Mouse (Mus musculus) megakaryocyte, adult 5-6 weeks (primary cell): ENCODE results near the gene Ppm1m. TPM values are rescaled to one million over a fixed set of nuclear protein-coding genes. Genes with fewer than 3 reads are reported as not detected.
"Not testable (repeated sequence)": the region's sequence is repeated elsewhere in the genome, so short reads cannot be mapped to it uniquely, and the experiment has no call there.

Source experiments
- ATAC-seq: 2 replicates; pipeline ENCODE4 v1.8.0; 2016; ENCODE audit warnings: mild to moderate bottlenecking, inconsistent platforms; ENCODE audit not compliant: poor library complexity, severe bottlenecking
- total RNA-seq, 2 experiments: library from RNA; stranded (forward) in 1 of 2; stranded (reverse) in 1 of 2; fragments of 153-499, 151-499 nt in 1 of 2; fragments of 221-1000, 200-1000 nt in 1 of 2; gene quantifications; 2 replicates each; pipeline versions ENCODE4 v1.2.3 to v1.2.4; 2015 to 2017

Gene Ppm1m
- total RNA-seq, 2 experiments from 2014 or later: 42.3 to 46.4 TPM

DNA sequence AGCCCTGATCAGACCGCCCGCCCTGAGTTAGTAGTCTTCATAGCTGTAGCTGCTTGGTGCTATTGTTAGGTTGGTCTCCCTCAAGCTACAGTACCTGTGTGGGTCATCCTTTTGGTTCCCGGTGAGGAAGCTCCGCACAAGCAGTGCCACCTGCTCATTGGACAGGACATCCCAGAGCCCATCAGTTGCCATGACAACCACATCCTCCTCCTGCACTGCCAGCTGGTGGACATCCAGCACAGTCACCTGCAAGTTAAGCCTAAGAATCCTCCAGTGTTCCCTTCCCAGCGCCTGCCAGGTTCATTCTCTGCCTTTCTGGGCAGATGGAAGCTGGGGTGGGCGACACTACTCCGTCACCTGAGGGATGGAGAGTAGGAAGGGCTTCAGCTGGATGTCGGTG, 3.9 kb downstream of the Ppm1m start:
- ATAC-seq: no peak

DNA sequence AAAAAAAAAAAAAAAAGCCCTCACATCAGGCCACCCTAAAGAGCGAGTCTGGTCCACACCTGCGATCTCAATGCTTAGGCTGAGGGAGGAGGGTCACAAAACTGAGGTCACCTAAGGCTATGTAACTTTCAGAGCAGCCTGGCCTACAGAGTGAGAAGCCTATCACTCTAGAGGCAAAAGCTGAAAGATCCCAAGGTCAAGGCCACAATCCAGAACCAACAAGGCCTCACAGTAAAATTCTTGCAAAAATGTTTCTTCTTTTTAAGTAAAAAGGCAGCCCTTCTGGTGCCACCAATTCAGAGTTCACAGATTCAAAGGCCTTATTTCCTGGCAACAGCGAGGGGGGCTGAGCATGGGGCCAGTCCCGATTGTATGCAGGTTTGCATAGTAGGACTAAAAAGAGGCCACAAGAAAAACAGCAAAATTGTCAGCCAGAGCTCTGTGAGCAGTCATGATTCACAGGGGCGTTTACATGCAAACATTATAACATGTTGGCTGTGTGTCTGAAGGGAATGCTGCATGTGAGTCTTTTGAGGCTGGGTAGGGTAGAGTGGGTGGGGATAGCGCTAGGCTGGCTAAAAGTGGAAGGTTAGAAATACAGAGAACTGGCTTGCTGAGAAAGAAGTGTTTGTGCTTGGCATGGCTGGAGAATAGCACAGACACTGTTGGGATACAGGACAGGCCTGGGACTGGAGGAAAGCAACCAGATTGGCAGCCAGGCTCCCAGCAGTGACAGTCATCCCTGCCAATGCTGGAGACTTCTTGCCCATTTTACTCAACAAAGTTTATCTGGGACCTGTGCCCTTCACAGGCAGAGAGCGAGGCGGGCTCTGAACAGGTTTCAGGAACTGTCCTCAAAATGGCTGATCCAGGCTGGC, 5.4 kb downstream of the Ppm1m start:
- no peak for ATAC-seq

DNA sequence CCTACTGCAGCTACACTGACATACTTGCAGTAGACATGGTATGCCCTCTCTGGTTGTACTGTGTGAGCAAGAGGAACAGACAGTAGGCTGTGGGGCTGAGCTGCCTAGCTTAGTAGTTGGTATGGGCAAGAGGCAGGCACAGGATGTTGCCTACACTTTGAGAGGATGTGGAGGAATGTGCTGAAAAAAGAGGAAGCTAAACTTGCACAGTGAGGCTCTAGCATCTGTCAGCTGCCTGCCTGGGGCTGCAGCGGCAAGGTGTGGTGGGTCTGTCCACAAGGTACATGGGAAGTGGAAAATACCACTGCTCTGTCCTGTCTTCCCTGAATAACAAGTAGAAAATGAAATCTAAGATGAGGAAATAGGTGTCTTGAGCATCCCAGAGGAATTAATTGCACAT, 6.5 kb downstream of the Ppm1m start:
- ATAC-seq: peak; percentile 88

DNA sequence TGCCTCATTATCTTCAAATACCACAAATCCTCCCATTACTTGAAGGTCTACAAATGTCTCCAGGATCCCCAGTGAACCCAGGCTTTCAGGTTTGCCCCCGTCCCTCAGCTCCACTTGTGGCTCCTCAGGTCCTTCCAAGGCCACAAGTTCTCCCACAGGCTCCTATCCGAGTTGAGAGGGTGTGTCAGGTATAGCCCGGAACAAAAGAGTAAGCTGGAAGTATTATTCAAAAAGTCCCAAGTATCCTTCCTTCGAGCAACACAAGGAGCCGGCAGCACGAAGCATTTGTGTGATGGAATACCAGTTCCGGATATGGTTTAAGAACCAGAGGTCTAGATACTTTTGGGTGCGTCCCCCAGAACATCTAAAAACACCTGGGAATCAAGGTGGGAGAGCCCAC, 7.5 kb downstream of the Ppm1m start:
- ATAC-seq: no peak

DNA sequence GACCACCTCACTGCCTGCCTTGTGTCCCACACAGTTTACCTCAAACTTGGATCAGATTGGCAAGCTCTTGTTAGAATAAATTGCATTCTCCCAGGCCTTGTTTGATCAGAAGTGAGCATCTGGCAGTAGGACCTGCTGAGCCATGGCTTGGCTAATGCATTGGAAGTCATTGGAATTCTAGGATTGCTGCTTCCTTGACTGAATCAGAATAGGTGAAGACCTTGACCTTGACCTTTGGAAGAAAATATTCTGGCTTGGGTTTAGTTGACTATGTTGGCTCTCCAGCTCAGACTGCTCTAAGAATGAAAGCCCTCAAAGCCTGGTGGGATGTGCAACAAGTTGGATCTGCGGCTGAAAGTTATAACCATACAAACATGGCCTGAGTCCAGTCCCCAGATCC, 8.2 kb downstream of the Ppm1m start:
- no peak for ATAC-seq

DNA sequence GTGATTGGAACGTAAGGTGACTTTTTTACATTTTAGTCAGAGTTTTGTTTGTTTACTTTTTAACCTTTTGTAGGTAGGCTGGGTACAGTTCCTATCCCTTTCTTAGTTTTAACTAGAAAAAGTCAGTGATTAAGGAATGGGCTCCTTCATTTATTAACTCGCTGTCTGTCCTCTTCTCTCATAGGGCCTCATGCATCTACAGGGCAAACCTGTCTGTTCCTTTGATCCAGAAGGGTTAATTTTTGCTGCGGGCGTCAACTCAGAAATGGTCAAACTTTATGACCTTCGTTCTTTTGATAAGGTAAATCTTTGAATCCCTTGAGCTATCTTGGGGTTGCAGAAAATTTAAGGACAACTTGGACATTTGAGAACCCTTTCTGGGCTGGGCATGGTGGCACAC, 15.6 kb downstream of the Ppm1m start:
- no peak for ATAC-seq

DNA sequence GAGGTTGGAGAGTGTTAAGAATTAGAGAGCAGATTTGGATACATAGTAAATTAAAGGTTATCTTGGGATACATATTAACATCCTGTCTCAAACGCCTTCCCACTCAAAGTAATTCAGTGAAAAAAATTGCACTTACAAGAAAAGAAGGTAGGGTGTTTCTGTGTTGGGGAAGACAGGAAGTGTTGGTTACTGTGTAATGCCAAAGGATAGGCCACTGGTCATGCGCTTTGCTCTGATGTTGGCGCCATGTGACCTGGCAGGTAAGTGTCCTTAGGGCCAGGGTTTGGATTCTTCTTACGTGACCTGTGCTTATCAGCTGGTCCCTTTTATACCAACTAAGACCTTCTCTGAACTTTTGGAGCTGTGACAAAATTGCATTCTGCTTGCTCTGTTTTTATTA, 17.4 kb downstream of the Ppm1m start:
- ATAC-seq: no peak

DNA sequence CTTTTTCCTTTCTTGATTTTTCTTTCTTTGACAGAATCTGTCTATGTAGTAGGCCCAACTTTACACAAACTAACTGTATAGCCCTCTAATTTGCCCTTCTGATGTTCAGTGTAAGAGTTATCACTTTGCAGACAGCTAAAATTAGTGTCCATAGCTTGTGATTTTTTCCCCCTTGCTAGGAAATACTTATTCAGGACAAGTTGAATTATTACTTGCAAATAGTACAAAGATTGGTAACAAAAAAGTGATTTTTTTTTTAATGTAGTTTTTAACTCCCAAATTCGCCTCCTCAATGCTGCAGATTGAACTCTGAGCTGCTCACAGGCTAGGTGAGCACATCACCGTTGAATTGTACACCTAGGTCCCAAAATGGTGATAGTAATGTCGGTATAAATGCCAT, 19.6 kb downstream of the Ppm1m start:
- ATAC-seq: no peak

DNA sequence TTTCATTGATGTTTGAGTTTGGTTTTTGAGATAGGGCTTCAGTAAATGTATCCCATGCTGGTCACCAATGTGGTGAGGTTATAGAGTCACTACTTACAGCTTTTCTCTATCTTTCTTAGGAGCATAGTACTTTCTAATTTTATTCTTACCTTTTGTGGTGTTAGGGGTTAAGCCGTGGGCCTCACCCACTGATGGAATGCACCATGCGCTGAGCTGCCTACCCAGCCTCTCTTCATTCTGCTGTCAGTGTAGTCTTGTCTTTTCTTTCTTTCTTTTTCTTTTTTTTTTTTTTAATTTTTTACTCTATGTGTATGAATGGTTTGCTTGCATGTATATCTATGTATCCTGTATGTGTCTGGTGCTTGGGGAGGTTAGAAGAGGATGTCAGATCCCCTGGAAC, 20.1 kb downstream of the Ppm1m start:
- ATAC-seq: no peak

DNA sequence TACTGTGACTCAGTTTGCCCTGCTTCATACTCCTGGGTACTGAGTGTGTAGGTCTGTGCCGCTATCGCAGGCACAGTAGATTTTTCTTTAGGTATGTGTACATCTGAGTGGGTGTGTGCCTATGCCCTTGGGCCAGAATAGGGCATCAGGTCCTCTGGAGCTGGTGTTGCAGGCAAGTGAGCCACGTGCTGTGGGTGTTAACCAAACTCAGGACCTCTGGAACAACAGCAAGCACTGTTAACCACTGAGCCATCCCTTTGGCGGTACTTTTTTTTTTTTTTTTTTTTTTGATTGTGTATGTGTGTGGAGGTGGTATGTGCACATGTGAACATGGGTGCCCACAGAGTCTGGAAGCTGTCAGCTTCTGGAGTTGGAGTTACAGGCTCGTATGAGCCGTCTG, 21.7 kb downstream of the Ppm1m start:
- peak; percentile 24 for ATAC-seq

DNA sequence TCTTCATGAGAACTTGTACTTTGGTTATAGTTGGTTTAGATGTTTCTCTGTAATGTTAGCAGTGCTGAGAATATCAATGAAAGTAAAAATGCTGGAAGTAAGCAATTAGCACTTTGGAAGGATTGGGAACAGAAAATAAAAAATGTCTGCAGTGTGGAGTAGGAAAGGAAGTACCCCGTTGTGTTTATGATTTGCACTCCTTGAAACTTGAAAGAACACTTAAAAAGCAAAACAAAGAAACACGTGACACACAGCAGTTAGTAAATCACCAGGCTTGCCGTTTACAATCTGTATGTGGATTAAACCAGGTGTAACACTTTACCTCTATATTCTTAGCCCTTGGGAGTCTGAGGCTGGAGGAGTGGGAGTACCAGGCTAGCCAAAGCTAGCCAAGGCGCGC, 22.8 kb downstream of the Ppm1m start:
- no peak for ATAC-seq

DNA sequence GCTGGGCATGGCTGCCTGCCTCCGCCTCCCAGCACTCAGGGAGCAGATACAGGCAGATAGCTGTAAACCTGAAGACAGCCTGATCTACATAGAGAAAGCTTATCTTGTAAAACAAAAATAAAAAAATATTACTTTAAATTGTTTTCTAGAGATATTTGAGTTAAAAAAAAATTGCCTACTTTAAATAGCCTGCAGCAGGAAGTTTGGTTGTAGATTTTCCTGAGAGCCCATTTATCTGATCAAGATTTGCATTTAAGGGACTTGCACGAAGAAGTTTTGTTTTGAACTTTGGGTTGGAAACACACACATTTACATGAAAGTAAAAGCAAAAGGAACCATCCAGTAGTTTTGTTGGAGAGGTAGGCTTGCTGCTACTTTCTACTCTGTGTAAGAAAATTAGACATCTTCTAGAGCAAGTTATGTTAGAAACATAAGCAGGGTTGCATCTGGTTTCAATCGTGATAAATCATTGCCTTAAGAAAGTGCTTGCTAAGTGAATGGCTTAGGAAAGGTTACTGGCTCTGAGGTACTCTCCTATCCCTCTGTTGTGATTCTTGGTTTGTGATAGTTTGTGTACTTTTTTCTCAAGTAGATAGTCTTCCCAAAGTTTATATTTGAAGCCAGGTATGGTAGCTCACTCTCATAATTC, 23.9 kb downstream of the Ppm1m start:
- no peak for ATAC-seq

DNA sequence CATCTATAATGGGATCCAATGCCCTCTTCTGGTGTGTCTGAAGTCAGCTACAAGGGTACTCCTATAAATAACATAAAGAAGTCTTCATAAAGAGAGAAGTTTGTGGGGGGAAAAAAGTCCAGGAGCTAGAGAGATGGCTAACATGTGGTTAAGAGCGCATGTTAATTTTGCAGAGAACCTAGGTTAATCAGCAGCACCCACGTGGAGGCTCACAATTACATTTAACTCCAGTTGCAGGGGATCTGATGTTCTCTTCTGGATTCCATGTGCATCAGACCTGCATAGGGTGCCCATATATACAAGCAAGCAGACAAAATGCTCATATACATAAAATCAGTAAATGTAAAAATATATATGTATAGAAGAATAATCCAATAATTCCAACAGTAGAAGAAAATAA, 26.2 kb downstream of the Ppm1m start:
- ATAC-seq: no peak

DNA sequence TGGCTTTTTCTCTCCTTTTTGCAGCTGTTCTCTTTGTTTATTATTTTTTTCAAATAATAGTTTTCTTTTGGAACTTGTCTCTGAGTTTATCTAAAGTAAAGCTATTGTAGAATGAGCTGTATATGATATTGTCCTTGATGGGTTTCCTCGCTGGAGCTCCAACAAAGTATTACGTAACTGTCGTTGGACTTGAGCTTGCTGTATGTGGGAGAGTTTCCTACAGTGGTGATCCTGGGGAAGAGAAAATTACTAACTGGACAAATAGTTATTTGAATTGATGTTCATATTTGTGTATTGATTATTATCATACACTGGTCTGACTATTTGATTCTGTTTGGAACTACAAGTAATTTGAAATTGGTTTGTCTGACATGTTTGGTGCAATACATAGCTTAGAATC, 27.0 kb downstream of the Ppm1m start:
- no peak for ATAC-seq

DNA sequence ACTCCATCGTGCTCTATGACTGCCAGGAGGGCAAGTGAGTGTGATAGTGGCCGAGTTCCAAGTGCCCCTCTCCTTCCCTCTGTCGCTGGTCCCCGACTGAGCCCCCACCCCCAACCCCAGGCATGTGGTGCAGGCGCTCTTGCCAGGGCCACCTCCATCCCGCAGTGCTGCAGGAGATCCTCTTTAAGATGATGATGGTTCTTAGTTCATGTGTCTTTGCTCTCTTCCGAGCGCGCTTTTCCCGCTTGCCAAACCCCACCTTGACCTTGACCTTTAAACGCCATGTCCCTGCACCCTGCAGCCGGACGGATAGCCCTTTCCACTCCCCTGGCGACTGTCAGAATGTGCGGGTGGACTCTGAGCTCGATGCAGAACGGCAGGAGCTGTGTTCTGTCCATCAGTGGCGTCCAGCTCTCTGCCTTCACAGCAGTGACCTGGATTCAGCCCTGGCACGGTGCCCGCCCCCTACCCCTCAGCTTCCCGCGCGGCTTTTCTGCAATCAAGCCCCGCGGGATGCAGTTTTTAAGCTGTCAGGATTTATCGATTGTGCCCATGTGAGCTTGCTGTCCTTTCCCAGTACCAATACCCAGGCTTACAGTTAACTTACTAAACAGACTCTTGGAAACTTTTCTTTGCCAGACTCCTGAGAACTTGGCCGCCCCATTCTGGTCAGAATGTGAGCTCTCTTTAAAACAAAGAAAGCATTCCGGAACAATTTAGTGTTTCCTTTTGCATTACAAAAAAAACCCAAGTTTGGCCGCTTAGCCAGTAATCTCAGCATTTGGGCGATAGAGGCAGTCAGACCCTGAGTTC, 28.0 kb downstream of the Ppm1m start:
- peak; percentile 29 for ATAC-seq

DNA sequence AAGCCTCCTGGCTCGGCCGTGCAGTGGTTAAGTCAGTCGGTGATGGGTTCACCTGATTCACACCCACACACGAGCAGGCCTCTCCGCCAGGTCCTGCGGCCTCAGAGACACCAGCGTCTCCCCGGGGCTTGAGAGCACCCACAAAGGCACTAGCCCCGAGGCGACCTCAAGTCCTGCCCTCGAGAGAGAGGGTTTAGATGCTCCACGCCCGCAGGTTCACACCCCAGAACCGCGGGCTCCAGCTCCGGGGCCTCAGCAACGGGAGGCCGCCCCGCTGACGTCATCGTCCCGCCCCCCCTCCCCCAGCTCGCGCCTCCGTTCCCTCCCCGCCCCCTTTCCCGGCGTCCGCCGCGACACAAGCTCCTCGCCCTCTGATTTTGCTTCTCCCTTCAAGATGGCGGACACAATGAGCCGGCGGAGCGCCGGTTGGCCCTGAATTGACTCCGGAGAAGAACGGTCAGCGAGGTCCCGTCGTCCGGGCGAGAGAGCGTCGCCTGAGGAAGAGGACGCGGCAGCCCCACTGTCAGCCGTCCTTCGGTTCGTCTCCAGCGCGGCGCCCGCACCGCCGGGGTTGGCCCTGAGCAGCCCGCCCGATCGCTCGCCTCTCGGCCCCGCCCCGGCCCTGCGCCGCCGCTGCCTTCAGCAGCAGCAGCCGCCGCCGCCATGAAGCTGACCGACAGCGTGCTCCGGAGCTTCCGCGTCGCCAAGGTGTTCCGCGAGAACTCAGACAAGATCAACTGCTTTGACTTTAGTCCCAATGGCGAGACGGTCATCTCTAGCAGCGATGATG, 28.8 kb downstream of the Ppm1m start, which contains the start of gene Wdr82:
Wdr82 (plus strand) TSS at position 373 of the 790 bp plus-strand sequence.
- ATAC-seq: peak; percentile 87

DNA sequence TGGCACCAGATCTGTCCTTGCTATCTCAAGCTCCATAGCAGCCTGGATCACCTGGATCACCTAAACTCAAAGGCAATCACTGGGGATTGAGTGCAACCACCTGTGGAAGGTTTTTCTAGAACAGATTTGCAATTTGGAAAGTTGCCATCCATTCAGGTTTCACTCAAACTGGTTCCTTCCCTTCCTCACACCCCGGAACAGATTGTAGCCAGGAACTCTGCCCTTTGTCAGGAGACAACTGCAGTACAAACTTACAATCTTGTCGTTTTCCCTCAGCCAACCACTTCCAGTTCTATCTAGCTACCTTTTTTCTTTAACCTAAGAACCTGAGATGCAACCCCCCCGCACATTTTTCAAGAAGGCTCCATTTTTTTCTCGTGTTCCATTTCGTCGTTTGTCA, 29.6 kb downstream of the Ppm1m start:
- ATAC-seq: no peak

DNA sequence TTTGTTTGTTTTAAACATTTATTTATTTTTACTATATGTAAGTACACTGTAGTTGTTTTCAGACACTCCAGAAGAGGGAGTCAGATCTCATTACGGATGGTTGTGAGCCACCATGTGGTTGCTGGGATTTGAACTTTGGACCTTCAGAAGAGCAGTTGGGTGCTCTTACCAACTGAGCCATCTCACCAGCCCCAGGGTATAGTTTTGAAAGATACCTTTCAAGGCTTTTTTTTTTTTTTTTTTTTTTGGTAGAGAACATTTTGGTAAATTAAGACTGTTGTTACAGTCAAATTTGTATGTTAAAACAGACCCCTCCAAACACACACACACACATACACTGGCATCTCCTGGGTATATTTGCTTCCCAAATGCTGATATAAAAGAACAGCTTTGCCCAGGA, 30.5 kb downstream of the Ppm1m start:
- ATAC-seq: not testable (repeated sequence)

DNA sequence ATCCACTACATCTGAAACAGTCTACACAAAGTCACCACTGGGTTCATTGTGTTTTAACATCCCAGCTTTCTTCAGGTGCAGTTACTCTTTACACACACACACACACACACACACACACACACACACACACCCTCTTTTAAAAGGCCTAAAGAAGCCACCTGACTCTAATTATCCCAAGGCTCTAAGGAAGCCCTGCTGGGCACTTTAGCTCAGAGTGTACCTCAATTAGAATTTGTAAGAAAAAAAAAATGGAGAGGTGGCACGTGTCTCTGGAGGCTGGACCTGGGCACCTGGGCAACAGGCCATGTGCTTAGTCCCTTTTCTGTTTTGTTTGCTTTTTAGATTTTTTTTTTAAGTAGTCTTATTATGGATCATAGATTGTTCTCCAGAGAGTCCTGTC, 31.8 kb downstream of the Ppm1m start:
- no peak for ATAC-seq

DNA sequence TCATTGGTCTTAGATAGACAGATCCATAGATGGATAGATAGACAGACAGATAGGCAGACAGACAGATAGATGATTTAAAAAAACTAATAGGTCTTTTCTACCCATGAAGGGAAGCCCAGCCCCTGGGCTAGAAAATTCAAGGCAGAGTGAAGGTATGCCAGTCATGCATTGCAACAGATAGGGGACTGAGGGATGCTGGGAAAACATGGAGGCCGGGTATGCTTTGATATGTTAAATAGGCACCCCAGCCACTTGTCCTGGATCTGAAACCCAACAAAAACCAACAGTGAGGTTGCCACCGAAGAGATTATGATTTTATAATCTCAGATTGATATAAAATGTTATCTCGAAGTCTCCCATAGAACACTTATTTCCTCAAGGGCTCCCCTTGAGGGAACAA, 32.3 kb downstream of the Ppm1m start:
- ATAC-seq: no peak

DNA sequence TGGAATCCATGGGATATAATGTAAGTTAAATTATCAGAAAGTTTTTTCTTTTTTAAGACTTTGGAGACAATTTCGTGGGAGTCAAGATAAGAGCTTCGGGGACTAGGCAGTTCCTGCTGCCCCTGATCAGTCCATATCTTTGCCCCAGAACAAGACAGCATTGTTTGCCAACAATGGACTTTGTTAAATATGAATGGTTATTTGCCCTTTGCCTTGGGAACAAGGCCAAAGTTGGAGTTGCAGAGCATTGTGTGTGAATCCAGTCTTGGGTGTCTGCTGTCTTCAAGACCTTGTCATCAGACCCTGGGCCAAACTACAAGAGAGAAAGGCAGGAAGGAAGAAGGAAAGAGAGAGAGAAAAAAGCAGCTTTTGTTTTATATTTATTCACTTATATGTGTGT, 32.8 kb downstream of the Ppm1m start:
- no peak for ATAC-seq
